Mouse (Mus musculus) kidney, adult 8-10 months (tissue): ENCODE results near the gene Ear6.

Experiments
- DNase-seq, 2 experiments: peaks; one replicate each; pipeline ENCODE4 v3.0.0; 2022

Ear6 gene

DNA sequence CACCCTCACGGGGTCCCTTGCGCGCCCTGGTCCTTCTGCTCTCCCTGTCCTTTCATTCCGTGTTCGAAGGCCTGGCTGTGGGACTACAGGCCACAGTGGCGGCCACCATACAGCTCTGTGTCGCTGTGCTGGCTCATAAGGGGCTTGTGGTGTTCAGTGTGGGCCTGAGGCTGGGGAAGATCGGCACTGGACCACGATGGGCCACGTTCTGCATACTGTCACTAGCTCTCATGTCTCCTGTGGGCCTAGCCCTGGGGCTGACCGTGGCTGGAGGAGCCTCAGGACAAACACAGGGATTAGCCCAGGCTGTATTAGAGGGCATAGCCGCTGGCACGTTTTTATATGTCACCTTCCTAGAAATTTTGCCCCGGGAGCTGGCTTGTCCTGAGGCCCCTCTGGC is 41.6 kb downstream of the Ear6 start:
- DNase-seq = no peak

DNA sequence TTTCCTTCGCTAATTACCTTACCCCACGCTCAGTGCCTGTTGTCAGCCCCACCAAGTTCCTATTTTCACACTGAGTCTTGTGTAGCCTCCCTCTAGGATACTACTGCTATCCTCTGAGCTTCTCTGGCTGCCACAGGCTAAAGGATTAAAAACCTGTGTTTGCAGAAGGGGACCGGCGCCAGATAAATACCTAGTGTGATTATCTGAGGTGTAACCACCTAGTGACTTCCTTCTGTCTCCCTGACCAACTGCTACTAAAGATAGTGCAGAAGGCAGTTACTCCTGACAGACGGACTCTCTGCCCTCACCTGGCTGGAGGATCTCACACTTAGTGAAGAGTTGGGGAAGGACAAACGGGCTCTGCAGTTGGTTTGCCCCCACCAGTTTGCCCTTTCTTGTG is 42.5 kb downstream of the Ear6 start:
- no peak for DNase-seq

DNA sequence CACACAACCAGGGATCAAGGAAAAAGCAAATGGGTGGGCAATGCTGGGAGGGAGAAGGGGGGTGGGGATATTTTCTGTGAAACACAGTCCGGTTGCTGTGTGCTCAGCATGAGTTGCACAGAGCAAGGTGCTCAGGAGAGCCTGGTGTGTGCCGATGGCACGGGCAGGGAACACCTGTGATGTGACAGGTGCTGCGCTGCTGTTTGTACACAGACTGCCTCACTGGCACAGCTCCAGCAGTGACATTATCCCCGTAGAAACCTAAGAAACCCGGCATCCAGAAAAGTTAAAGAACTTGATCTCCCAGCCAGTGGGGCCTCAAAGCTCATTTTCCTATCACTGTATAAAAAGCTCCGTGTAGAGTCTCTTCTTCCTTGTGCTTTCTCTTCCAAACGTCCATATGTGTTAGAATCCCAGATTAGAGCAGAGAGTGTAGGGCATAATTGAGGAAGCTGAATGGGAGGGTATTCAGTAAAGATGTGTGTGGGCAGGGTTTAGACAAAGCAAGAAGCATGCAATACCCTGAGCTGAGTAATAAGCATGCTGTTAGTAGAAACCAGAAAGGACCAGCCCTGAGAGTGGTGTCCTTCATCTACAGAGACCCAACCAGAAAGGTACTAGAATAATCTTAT is 43.2 kb downstream of the Ear6 start:
- no peak for DNase-seq

DNA sequence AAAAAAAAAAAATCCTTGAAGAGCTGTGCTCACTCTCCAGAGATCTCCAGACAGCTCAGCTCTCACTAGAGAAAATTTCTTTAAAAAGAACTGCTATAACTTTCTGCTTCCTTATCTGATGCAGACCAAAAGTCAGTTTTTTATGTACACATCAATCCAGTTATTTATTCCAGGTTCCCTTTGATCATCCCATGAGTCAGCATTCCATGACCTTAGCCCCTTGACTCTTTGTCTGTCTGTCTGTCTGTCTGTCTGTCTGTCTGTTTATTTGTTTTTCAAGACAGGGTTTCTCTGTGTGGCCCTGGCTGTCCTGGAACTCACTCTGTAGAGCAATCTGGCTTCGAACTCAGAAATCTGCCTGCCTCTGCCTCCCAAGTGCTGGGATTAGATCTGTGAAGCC is 45.9 kb downstream of the Ear6 start:
- no peak for DNase-seq

DNA sequence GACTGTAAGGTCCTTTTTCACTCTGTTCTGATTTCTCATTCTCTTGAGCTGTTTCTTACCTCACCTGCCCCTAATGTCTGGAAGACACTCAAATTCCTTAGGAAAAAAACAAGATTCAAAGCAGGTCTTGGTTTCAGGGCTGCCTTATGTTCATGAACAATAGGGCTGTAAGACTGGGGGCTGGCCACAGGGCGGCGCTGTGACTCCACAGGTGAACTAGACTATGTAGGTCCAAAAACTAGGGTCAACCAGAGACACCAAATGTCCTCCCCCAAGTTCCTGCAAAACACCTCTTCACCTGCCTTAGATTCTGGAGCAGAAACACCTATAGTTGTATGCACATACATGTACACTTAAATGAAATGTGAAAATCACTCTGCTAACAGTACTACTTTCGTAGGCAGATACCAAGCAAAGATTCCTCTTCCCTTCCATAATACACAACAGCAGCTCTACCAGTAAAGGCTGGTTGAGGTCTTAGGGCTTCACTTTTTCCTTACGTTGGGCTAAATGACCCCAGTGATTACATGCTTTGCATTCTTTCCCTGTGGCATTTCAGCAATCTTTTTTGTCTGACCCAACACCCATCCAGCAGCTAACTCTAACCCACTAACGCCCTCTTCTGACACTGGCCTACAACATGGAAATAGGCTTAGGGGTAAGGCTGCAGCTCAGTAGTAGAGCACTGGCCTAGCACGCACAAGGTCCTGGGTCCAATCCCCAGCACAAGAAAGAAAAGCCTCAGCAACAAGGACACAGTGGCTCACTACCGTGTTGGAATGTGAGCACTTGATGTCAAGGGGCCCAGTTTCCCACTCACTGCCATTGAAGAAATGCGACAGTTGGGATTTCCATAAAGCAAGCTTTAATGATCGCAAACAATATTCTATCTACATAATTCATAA is 49.6 kb downstream of the Ear6 start:
- DNase-seq = peak; percentile 50 to 67

DNA sequence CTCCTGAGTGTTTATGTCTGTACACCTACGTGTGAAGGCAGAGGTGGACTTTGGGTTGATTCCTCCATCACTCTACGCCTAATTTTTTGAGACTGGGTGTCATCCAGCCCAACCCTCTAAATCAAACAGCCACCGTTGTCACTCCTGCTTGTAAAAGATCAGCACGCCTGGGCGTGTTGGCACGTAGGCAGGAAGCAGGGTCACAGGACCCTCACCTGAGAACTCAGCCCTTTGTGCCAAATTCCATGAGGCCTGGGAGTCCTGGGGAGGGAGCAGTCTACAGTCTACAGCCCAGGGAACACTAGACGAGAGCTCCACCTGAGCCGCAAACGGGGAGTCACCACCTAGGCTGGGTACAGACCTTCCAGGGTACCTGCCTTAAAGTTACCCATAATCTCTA is 50.3 kb downstream of the Ear6 start:
- DNase-seq = no peak
